Mouse (Mus musculus): Measurements from ENCODE around the gene Pafah2.
"Not testable (repeated sequence)": the region's sequence is repeated elsewhere in the genome, so short reads cannot be mapped to it uniquely, and the experiment has no call there.

The Pafah2 gene

DNA sequence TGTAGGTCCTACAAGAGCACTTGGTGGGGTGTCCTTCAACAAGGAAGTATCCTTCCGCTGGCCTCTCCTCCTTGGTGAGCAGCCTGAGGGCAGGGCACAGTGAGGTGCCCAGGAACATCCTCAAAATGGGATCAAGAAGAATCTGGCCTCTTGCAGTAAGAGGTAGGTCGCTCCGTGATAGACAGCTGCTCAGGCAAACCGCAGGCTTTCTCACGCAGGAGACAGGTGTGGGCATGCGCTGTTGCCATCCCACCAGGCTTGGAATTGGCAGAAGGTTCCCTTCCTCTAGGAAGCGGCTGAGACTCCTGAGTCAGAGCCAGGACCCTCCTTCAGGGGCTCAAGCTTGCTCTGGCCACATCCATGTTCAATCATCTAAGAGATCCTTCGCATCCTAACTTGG, 22.8 kb upstream of the Pafah2 start:
- no peak for DNase-seq (ENCODE audit: low spot score in 2 of 2)

GRCm38 (mm10) chr4:134374306-134374705, 21.8 kb upstream of the Pafah2 start:
- no peak for DNase-seq (ENCODE audit: low spot score in 2 of 2)

DNA sequence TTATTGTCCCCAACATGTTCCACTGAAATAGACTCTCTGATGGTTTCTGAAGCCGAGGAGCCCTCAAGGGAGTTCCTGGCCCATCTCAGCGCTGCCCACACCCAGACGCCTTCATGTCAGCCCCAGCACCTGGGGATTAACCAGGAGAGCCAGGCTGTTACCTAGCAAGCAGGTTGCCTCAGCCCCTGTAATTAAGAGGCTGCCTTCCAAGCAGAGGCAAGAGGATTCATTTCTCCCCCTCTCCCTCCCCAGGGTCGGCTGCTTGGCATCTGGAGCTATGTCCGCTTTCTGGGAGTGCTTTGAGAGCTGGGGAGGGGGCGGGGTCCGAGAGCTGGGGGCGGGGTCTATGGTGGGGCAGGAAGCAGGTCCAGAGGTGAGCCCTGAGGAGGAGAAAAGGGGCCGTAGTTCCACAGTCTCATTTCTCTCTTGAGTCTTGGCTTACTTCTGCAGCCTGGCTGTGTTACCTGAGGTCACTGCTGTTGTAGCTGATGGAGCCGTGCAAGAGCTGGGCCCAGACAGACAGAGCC, 18.0 kb upstream of the Pafah2 start:
- DNase-seq (ENCODE audit: low spot score in 2 of 2), result no peak

- no peak for DNase-seq (ENCODE audit: low spot score in 2 of 2)
These were observed 16.6 kb upstream of the Pafah2 start for GRCm38 (mm10) chr4:134379510-134379909.

- not testable (repeated sequence) for DNase-seq (ENCODE audit: low spot score in 2 of 2)
These were observed 12.4 kb upstream of the Pafah2 start, which contains the start of gene Extl1 for GRCm38 (mm10) chr4:134383750-134384149. Extl1 (minus strand) TSS chr4:134383850.

GRCm38 (mm10) chr4:134387268-134387667, 8.9 kb upstream of the Pafah2 start:
- DNase-seq (ENCODE audit: low spot score in 2 of 2), result no peak

- DNase-seq (ENCODE audit: low spot score in 2 of 2), result peak in 1 of 2 experiments; percentile 49
These were observed 7.7 kb upstream of the Pafah2 start for GRCm38 (mm10) chr4:134388397-134388796.

DNA sequence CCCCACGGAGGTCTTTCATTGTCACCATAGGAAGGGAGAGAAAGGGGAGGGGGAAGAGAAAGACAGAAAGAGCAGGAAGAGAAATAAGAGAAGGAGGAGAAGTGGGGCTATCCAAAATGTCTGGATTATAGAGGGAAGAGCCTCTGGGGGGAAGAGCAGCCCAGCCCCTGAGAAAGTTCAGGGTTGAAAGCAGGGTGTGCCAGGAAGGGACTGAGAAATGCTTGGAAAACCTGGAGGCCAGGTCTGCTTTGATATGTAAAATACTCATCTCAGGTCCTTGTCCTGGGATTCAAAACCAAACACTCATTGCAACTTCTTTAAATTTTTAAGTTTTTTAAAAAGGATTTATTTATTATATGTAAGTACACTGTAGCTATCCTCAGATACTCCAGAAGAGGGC, 4.5 kb upstream of the Pafah2 start:
- no peak for DNase-seq (ENCODE audit: low spot score in 2 of 2)

GRCm38 (mm10) chr4:134392595-134392994, 3.5 kb upstream of the Pafah2 start:
- no peak for DNase-seq (ENCODE audit: low spot score in 2 of 2)

DNA sequence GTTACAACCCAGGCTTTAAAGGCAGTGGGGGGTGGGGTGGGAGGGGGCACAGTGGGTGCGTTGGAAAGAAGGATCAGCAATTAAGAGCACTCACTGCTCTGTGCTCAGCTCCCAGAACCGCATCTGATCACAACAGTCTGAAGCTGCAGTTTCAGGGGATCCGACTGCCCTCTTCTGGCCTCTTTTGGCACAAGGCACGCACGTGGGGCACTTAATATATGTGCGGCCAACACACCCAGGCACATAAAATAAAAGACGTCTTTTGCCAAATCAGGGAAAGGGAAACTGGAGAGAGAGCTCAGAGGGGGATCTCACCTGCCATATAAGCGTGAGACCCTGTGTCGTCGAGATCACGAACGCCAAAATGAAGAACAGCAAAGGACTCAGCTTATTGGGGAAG, 3.1 kb upstream of the Pafah2 start:
- no peak for DNase-seq (ENCODE audit: low spot score in 2 of 2)

DNA sequence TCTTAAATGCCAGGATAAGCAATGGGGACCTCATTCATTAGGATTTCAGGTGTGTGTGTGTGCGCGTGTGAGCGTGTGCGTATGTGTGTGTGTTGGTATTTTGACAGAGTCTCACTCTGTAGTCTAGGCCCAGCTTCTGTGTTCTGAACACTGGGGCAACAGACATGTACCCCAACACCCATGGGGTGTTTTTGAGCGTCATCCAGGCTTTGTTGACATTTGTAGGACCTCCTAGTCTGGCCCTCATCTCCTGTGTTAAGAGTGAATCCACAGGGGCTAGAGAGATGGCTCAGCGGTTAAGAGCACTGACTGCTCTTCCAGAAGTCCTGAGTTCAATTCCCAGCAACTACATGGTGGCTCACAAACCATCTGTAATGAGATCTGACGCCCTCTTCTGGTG, 978 bp upstream of the Pafah2 start:
- DNase-seq (ENCODE audit: low spot score in 2 of 2), result no peak

GRCm38 (mm10) chr4:134397121-134397520, 1.0 kb downstream of the Pafah2 start:
- DNase-seq (ENCODE audit: low spot score in 2 of 2), result peak; percentile 46 to 78

- DNase-seq (ENCODE audit: low spot score in 2 of 2), result no peak
These were observed 1.6 kb downstream of the Pafah2 start for GRCm38 (mm10) chr4:134397732-134398131.

GRCm38 (mm10) chr4:134400206-134400605, 4.1 kb downstream of the Pafah2 start:
- no peak for DNase-seq (ENCODE audit: low spot score in 2 of 2)

GRCm38 (mm10) chr4:134401181-134401661, 5.1 kb downstream of the Pafah2 start:
- peak; percentile 43 to 46 for DNase-seq (ENCODE audit: low spot score in 2 of 2)

GRCm38 (mm10) chr4:134401856-134402570, 5.9 kb downstream of the Pafah2 start:
- no peak for DNase-seq (ENCODE audit: low spot score in 2 of 2)

DNA sequence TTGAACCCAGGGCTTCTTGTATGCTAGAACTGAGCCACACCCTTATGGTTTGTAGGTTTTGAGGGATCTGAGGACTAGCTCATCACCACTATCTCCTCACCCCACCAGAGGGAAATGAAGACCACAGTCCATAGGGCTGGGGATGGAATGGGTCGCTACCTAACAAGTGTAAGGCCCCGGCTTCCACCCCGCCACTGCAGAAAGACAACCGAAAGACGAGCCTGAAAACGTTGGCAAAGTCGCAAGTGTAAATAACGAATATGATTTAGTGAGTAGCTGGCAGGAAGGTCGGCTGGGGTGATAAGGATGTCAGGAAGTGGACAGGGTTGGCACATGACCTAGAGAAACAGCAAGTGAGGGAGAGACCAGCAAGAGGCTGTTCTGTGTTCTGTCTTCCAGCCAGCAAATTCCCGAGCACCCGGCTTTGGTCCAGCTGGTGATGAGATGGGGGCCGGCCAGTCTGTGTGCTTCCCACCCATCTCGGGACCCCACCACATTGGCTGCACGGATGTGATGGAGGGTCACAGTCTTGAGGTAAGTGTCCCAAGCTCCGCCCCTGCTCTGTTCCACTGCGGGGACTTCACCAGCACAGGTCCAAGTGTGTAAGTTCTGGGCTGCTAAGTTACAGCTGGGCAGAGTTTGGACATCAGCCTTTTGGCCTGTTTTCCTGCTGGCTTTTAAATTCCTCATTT, 6.6 kb downstream of the Pafah2 start:
- peak; percentile 63 to 78 for DNase-seq (ENCODE audit: low spot score in 2 of 2)

DNA sequence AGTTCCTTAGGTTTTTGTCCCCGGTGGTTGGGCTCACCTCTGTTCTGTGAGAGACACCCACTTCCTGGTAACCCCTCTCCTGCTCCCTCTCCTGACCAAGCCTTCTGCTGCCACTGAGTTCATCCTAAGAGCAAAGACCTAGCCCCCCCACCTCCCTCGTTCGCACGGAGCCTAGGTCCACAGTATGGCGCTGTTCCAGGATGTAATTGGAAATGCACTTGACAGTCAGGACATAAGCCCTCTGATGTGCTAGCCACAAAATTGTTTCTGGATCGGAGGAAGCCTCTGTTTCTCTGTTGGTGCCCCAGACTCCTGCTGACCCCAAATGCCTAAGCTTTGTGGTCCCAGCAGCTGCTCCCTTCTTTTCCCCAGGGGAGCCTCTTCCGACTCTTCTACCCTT, 7.6 kb downstream of the Pafah2 start:
- no peak for DNase-seq (ENCODE audit: low spot score in 2 of 2)

- no peak for DNase-seq (ENCODE audit: low spot score in 2 of 2)
These were observed 13.2 kb downstream of the Pafah2 start for GRCm38 (mm10) chr4:134409286-134409685.

GRCm38 (mm10) chr4:134416177-134416576, 20.1 kb downstream of the Pafah2 start:
- peak in 1 of 2 experiments; percentile 45 for DNase-seq (ENCODE audit: low spot score in 2 of 2)

GRCm38 (mm10) chr4:134416602-134417001, 20.5 kb downstream of the Pafah2 start:
- DNase-seq (ENCODE audit: low spot score in 2 of 2), result no peak

DNA sequence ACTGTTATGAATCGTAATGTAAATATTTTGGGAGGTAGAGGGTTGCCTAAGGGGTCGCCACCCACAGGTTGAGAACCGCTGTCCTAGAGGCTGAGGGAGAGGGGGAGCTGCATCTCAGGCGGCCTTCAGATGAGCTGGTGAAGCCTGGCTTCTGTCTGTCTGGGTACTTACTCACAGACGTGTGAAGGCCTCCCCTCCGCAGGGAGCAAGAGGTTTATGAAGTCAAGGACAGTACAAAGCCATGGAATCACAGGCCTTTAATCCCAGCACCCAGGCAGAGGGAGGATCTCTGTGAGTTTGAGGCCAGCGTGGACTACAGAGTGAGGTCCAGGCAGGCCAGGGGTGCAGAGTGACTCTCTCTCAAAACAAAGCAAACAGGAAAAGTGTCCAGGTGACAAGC, 21.0 kb downstream of the Pafah2 start:
- no peak for DNase-seq (ENCODE audit: low spot score in 2 of 2)

GRCm38 (mm10) chr4:134421971-134422370, 25.9 kb downstream of the Pafah2 start:
- DNase-seq (ENCODE audit: low spot score in 2 of 2), result no peak
